ENCODE assay signal across 10 mouse cellular contexts in genomic region chr10:69888399-69888798, GRCm38 (mm10).
A peak's percentile ranks its signal among the peaks of the same experiment; 100 is the strongest.
DNase-seq lines count a peak whose midpoint lies in the region; ATAC-seq lines count a peak whose summit lies in the region.
"Had no signal": no experiment of that assay in that cellular context is flagged by ENCODE, and none has a peak within 500 bp of the region (broad histone marks: within the 10 kb centered on the region; RNA-seq: fewer than 3 reads in every experiment).

No protein-coding gene starts in this region.

- H3K9me3 ChIP-seq in heart, embryonic 10.5 days: no peaks in the 10 kb centered on the region
- H3K9me3 ChIP-seq in kidney, embryonic 15.5 days (replicated peaks): 0 out of 2 replicates have a peak, but pooled peaks cover under 1% of the 10 kb centered on the region

- peak overlapping the region; percentile 80 for H3K27ac ChIP-seq in heart, embryonic 10.5 days
- H3K27ac ChIP-seq in kidney, embryonic 15.5 days: no peak overlapping the region
- H3K27ac ChIP-seq: limb, embryonic 13.5 days had no signal

- ATAC-seq in CD4-positive, CD25-positive, alpha-beta regulatory T cell, adult 4 months: peak; percentile 45
- peak; percentile 40; the same call in 1 of the 2 replicates for ATAC-seq in kidney, embryonic 15.5 days (replicated peaks; ENCODE audit: low FRiP score)

- WGBS in heart, embryonic 10.5 days: 16% methylated on average over 4 of the region's 4 CpGs
- WGBS in kidney, embryonic 15.5 days: 28% methylated on average over 4 of the region's 4 CpGs

- H3K4me3 ChIP-seq in heart, embryonic 10.5 days: 0 out of 2 replicates have a peak overlapping the region, but pooled peaks have one; percentile 31
- H3K4me3 ChIP-seq in kidney, embryonic 15.5 days (replicated peaks): no peak overlapping the region
- H3K4me3 ChIP-seq: limb, embryonic 13.5 days had no signal

- H3K4me2 ChIP-seq in kidney, embryonic 15.5 days: no peak overlapping the region
- H3K4me2 ChIP-seq: limb, embryonic 13.5 days had no signal

- intact Hi-C loops in gastrocnemius, postnatal 36 days (cut with DNase I): no loop called here

- DNase-seq in gastrocnemius, adult 18-20 months (ENCODE audit: low spot score): peak; percentile 79
- no peak for DNase-seq in gastrocnemius, postnatal 36 days
- DNase-seq in embryo, embryonic 10.5 days (ENCODE audit: low spot score): peak; percentile 85
- no peak for DNase-seq in heart, embryonic 10.5 days (ENCODE audit: low spot score)
- DNase-seq in lung, postnatal 25 days (ENCODE audit: low spot score): peak; percentile 87
- DNase-seq in thymus, postnatal 0 days (ENCODE audit: low spot score): peak; percentile 45

- no peaks in the 10 kb centered on the region for H3K27me3 ChIP-seq in heart, embryonic 10.5 days (ENCODE audit: insufficient read depth, poor library complexity, severe bottlenecking)
- H3K27me3 ChIP-seq in kidney, embryonic 15.5 days: no peaks in the 10 kb centered on the region
- H3K27me3 ChIP-seq: limb, embryonic 13.5 days had no signal

- H3K4me1 ChIP-seq in heart, embryonic 10.5 days: peaks cover 19% of the 10 kb centered on the region; the same call in 1 of the 2 replicates
- peaks cover 3% of the 10 kb centered on the region; the same call in 1 of the 2 replicates for H3K4me1 ChIP-seq in kidney, embryonic 15.5 days
- H3K4me1 ChIP-seq: limb, embryonic 13.5 days had no signal

- H3K36me3 ChIP-seq in heart, embryonic 10.5 days: peaks cover 52% of the 10 kb centered on the region
- peaks cover 24% of the 10 kb centered on the region for H3K36me3 ChIP-seq in kidney, embryonic 15.5 days
- H3K36me3 ChIP-seq: G1E had no signal

- no peak overlapping the region for H3K9ac ChIP-seq in kidney, embryonic 15.5 days
- H3K9ac ChIP-seq: limb, embryonic 13.5 days had no signal

Comparison
In these comparisons a context has a peak if more than half of its experiments do, and no peak if none do; other contexts are left out.
1. DNase-seq: peak in gastrocnemius, adult 18-20 months (single experiment), embryo, embryonic 10.5 days (single experiment), lung, postnatal 25 days (single experiment) and thymus, postnatal 0 days (single experiment); none in gastrocnemius, postnatal 36 days (0 of 2) and heart, embryonic 10.5 days (single experiment).